Comparison of ENCODE assay signal across 29 mouse cellular contexts in genomic region chr2:157747989-157748388, GRCm38 (mm10). TPM values are rescaled to one million over a fixed set of nuclear protein-coding genes. Genes with fewer than 3 reads are reported as not detected.
A peak's percentile ranks its signal among the peaks of the same experiment; 100 is the strongest.
DNase-seq lines count a peak whose midpoint lies in the region; ATAC-seq and TF ChIP-seq lines count a peak whose summit lies in the region.
"Had no signal": no experiment of that assay in that cellular context is flagged by ENCODE, and none has a peak within 500 bp of the region (broad histone marks: within the 10 kb centered on the region; RNA-seq: fewer than 3 reads in every experiment).

No protein-coding gene starts in this region.

- H3K4me3 ChIP-seq in hindbrain, embryonic 16.5 days (ENCODE audit: low read length), result no peak overlapping the region
- H3K4me3 ChIP-seq in hindbrain, embryonic 14.5 days (replicated peaks; ENCODE audit: low read length), result no peak overlapping the region
- H3K4me3 ChIP-seq in midbrain, embryonic 14.5 days (replicated peaks; ENCODE audit: low read depth, low read length), result no peak overlapping the region
- no peak overlapping the region for H3K4me3 ChIP-seq in midbrain, embryonic 10.5 days
- H3K4me3 ChIP-seq in cortical plate, adult 2 months (ENCODE audit: insufficient read depth, low read length), result no peak overlapping the region
- H3K4me3 ChIP-seq: embryonic facial prominence, embryonic 13.5 days; forebrain, embryonic 10.5 days; forebrain, embryonic 15.5 days; limb, embryonic 10.5 days; limb, embryonic 15.5 days; liver, embryonic 13.5 days; megakaryocyte, embryonic 14.5 days had no signal

- DNase-seq in frontal cortex, postnatal 25 days (ENCODE audit: low spot score in 2 of 2), result no peak
- DNase-seq in hindbrain, embryonic 14.5 days (ENCODE audit: low spot score), result no peak
- DNase-seq in midbrain, embryonic 14.5 days, result no peak
- DNase-seq in midbrain, embryonic 10.5 days (ENCODE audit: low spot score), result no peak
- DNase-seq in adrenal gland, adult 8-10 months, result no peak
- DNase-seq: adrenal gland, postnatal 14 days; cerebellum, adult 11-12 months; cerebellum, adult 9-11 months; gastrocnemius, postnatal 14 days; heart, postnatal 36 days; kidney, adult 11 months; kidney, postnatal 14 days; liver, embryonic 13.5 days; lung, adult 18-20 months; lung, postnatal 4 days; thymus, adult 2 months; thymus, postnatal 4 days had no signal

- no peak overlapping the region for H3K4me2 ChIP-seq in hindbrain, embryonic 16.5 days (ENCODE audit: low read length)
- no peak overlapping the region for H3K4me2 ChIP-seq in hindbrain, embryonic 14.5 days (replicated peaks)
- no peak overlapping the region for H3K4me2 ChIP-seq in midbrain, embryonic 14.5 days (ENCODE audit: low read length)
- H3K4me2 ChIP-seq: embryonic facial prominence, embryonic 13.5 days; forebrain, embryonic 15.5 days; limb, embryonic 15.5 days; liver, embryonic 13.5 days had no signal

- TF ChIP-seq CTCF in cortical plate, adult 2 months (IDR thresholded peaks at IDR 0.05; ENCODE audit: extremely low read depth, insufficient read depth, low read length), result no peak

- 70% methylated on average over 2 of the region's 2 CpGs for WGBS in hindbrain, embryonic 16.5 days
- 56% methylated on average over 2 of the region's 2 CpGs for WGBS in hindbrain, embryonic 14.5 days
- 72% methylated on average over 2 of the region's 2 CpGs for WGBS in midbrain, embryonic 14.5 days
- WGBS in midbrain, embryonic 10.5 days, result 80% methylated on average over 2 of the region's 2 CpGs

- H3K9ac ChIP-seq in hindbrain, embryonic 16.5 days (ENCODE audit: low read depth, low read length), result no peak overlapping the region
- H3K9ac ChIP-seq in hindbrain, embryonic 14.5 days, result no peak overlapping the region
- H3K9ac ChIP-seq in midbrain, embryonic 14.5 days (replicated peaks; ENCODE audit: low read length), result peak overlapping the region; percentile 9; the same call in 1 of the 2 replicates
- H3K9ac ChIP-seq: embryonic facial prominence, embryonic 13.5 days; forebrain, embryonic 15.5 days; limb, embryonic 15.5 days; liver, embryonic 13.5 days had no signal

- no peaks in the 10 kb centered on the region for H3K27me3 ChIP-seq in hindbrain, embryonic 16.5 days (replicated peaks; ENCODE audit: control insufficient read depth, insufficient read depth, low read length)
- H3K27me3 ChIP-seq in hindbrain, embryonic 14.5 days (ENCODE audit: control insufficient read depth, insufficient read depth, low read length), result no peaks in the 10 kb centered on the region
- no peaks in the 10 kb centered on the region for H3K27me3 ChIP-seq in midbrain, embryonic 14.5 days (ENCODE audit: control insufficient read depth, insufficient read depth, low read length)
- H3K27me3 ChIP-seq in midbrain, embryonic 10.5 days (ENCODE audit: low read depth, poor library complexity, severe bottlenecking), result no peaks in the 10 kb centered on the region
- H3K27me3 ChIP-seq: embryonic facial prominence, embryonic 13.5 days; forebrain, embryonic 15.5 days; limb, embryonic 15.5 days; liver, embryonic 13.5 days; megakaryocyte, embryonic 14.5 days had no signal

- ATAC-seq in frontal cortex, adult (ENCODE audit: low TSS enrichment), result peak; percentile 64
- no peak for ATAC-seq in hindbrain, embryonic 16.5 days
- no peak for ATAC-seq in hindbrain, embryonic 14.5 days (ENCODE audit: low FRiP score)
- no peak for ATAC-seq in midbrain, embryonic 14.5 days (ENCODE audit: low FRiP score, low TSS enrichment)
- ATAC-seq: forebrain, embryonic 15.5 days; inflammation-experienced regulatory T-cells, adult 6 months; lung, postnatal 0 days had no signal

- no peaks in the 10 kb centered on the region for H3K9me3 ChIP-seq in hindbrain, embryonic 16.5 days (ENCODE audit: control insufficient read depth, low read length)
- no peaks in the 10 kb centered on the region; the same call in 1 of the 2 replicates for H3K9me3 ChIP-seq in hindbrain, embryonic 14.5 days (ENCODE audit: control insufficient read depth, low read length)
- no peaks in the 10 kb centered on the region for H3K9me3 ChIP-seq in midbrain, embryonic 14.5 days (ENCODE audit: control insufficient read depth, low read length)
- H3K9me3 ChIP-seq in midbrain, embryonic 10.5 days (replicated peaks), result no peaks in the 10 kb centered on the region; the same call in 1 of the 2 replicates
- H3K9me3 ChIP-seq: embryonic facial prominence, embryonic 13.5 days; forebrain, embryonic 10.5 days; forebrain, embryonic 15.5 days; G1E; limb, embryonic 10.5 days; limb, embryonic 15.5 days; liver, embryonic 13.5 days; megakaryocyte, embryonic 14.5 days had no signal

- H3K4me1 ChIP-seq in hindbrain, embryonic 16.5 days (ENCODE audit: control insufficient read depth, insufficient read depth, low read depth, low read length), result peaks cover 27% of the 10 kb centered on the region
- H3K4me1 ChIP-seq in hindbrain, embryonic 14.5 days (replicated peaks; ENCODE audit: control insufficient read depth, insufficient read depth, low read length), result peaks cover 38% of the 10 kb centered on the region
- peaks cover 39% of the 10 kb centered on the region for H3K4me1 ChIP-seq in midbrain, embryonic 14.5 days (ENCODE audit: control insufficient read depth, insufficient read depth, low read length)
- peaks cover 23% of the 10 kb centered on the region for H3K4me1 ChIP-seq in midbrain, embryonic 10.5 days
- peaks cover 8% of the 10 kb centered on the region for H3K4me1 ChIP-seq in cortical plate, adult 2 months (ENCODE audit: control insufficient read depth, insufficient read depth, low read length)

- no peak for TF ChIP-seq POLR2A in cortical plate, adult 2 months (IDR thresholded peaks at IDR 0.05; ENCODE audit: extremely low read depth, insufficient read depth, low read length)

- H3K27ac ChIP-seq in hindbrain, embryonic 16.5 days (ENCODE audit: low read depth, low read length), result peak overlapping the region; percentile 27; the same call in 1 of the 2 replicates
- H3K27ac ChIP-seq in hindbrain, embryonic 14.5 days, result no peak overlapping the region
- H3K27ac ChIP-seq in midbrain, embryonic 14.5 days (replicated peaks; ENCODE audit: low read depth, low read length), result peak overlapping the region; percentile 63
- no peak overlapping the region for H3K27ac ChIP-seq in midbrain, embryonic 10.5 days (replicated peaks)
- 0 out of 2 replicates have a peak overlapping the region, but pooled peaks have one; percentile 32 for H3K27ac ChIP-seq in cortical plate, adult 2 months (ENCODE audit: insufficient read depth, low read length)
- H3K27ac ChIP-seq: embryonic facial prominence, embryonic 13.5 days; forebrain, embryonic 10.5 days; forebrain, embryonic 15.5 days; limb, embryonic 10.5 days; limb, embryonic 15.5 days; liver, embryonic 13.5 days had no signal

- H3K36me3 ChIP-seq in hindbrain, embryonic 16.5 days (ENCODE audit: control insufficient read depth, insufficient read depth, low read length), result no peaks in the 10 kb centered on the region
- no peaks in the 10 kb centered on the region for H3K36me3 ChIP-seq in hindbrain, embryonic 14.5 days (replicated peaks; ENCODE audit: control insufficient read depth, insufficient read depth)
- no peaks in the 10 kb centered on the region for H3K36me3 ChIP-seq in midbrain, embryonic 14.5 days (ENCODE audit: control insufficient read depth, insufficient read depth, low read length)
- H3K36me3 ChIP-seq in midbrain, embryonic 10.5 days, result peaks cover 21% of the 10 kb centered on the region
- H3K36me3 ChIP-seq: embryonic facial prominence, embryonic 13.5 days; forebrain, embryonic 15.5 days had no signal

RNA-seq across cellular contexts. Expression of gene Ctnnbl1, which starts 10.8 kb away (rescaled TPM):
- 53.0 and 58.8 TPM in 2 replicates for polyA plus RNA-seq in hindbrain, embryonic 16.5 days (2015; fragmentation: Nextera tagmentation; extraction: Ambion mirVana)
- polyA plus RNA-seq in hindbrain, embryonic 14.5 days (2014; fragmentation: Nextera tagmentation; extraction: Ambion mirVana), result 53.3 and 59.5 TPM in 2 replicates
- polyA plus RNA-seq in midbrain, embryonic 14.5 days (2014; fragmentation: Nextera tagmentation; extraction: Ambion mirVana), result 61.2 and 78.7 TPM in 2 replicates
- 96.0 and 102 TPM in 2 replicates for polyA plus RNA-seq in midbrain, embryonic 10.5 days (2016; fragmentation: Nextera tagmentation; extraction: Ambion mirVana)
- polyA plus RNA-seq in cortical plate, adult 2 months (2012; rRNA removed), result 25.8 and 26.3 TPM in 2 replicates
- total RNA-seq in adrenal gland, adult 8-10 months (2022), result 10 to 100 TPM; 16.6 to 28.6 (median 21.0) TPM

Comparison
In these comparisons a context has a peak if more than half of its experiments do, and no peak if none do; other contexts are left out.
1. H3K27ac ChIP-seq: peak in hindbrain, embryonic 16.5 days (single experiment), midbrain, embryonic 14.5 days (single experiment) and cortical plate, adult 2 months (single experiment); none in hindbrain, embryonic 14.5 days (single experiment) and midbrain, embryonic 10.5 days (single experiment).